Mouse (Mus musculus) forebrain, embryonic 13.5 days (tissue): ENCODE results near the gene Thrb. TPM values are rescaled to one million over a fixed set of nuclear protein-coding genes. Genes with fewer than 3 reads are reported as not detected.

Experiments
- ATAC-seq: fragments of 200-750 bp; cut with Nextera tagmentation; 2 replicates; pipeline ENCODE4 v1.8.0; 2017
- H3K27ac ChIP-seq: fragments of 300-500 bp; sonication (generic); 2 replicates; pipeline ENCODE4 v1.5.1; 2015; ENCODE audit warnings: inconsistent platforms, mild to moderate bottlenecking, moderate library complexity
- H3K27me3 ChIP-seq: fragments of 300-500 bp; sonication (generic); 2 replicates; pipeline ENCODE4 v1.6.1; 2015; ENCODE audit warnings: mild to moderate bottlenecking, inconsistent platforms
- H3K36me3 ChIP-seq: fragments of 300-500 bp; sonication (generic); 2 replicates; pipeline ENCODE4 v1.6.1; 2015; ENCODE audit warnings: mild to moderate bottlenecking, inconsistent platforms; ENCODE audit not compliant: poor library complexity, severe bottlenecking
- H3K4me1 ChIP-seq: fragments of 300-500 bp; sonication (generic); 2 replicates; pipeline ENCODE4 v1.6.1; 2015; ENCODE audit warnings: inconsistent platforms
- H3K4me2 ChIP-seq: fragments of 300-500 bp; sonication (generic); 2 replicates; pipeline ENCODE4 v1.6.1; 2015; ENCODE audit warnings: inconsistent platforms, mild to moderate bottlenecking, moderate library complexity
- H3K4me3 ChIP-seq: fragments of 300-500 bp; sonication (generic); 2 replicates; pipeline ENCODE4 v1.5.1; 2015; ENCODE audit warnings: mild to moderate bottlenecking, inconsistent platforms
- H3K9ac ChIP-seq: fragments of 300-500 bp; sonication (generic); 2 replicates; pipeline ENCODE4 v1.6.1; 2015; ENCODE audit warnings: mild to moderate bottlenecking, inconsistent platforms
- H3K9me3 ChIP-seq: fragments of 300-500 bp; sonication (generic); replicated peaks from 2 replicates; pipeline ENCODE4 v1.6.1; 2016; ENCODE audit warnings: inconsistent platforms
- WGBS: fragments of 180-500 bp; shearing (Covaris S2); methylation state at CpG from one replicate; pipeline ENCODE4 v1.1.7; 2015; 5-methylcytosine and 5-hydroxymethylcytosine counted together
- polyA plus RNA-seq: library from polyadenylated mRNA; unstranded; fragments of >200 nt; fragmentation: Nextera tagmentation; extraction: Ambion mirVana; gene quantifications from 2 replicates; pipeline ENCODE4 v1.2.1, GENCODE M21; 2015

Gene Thrb
- polyA plus RNA-seq, 1 experiment from 2014 or later, result 2.1 TPM

- WGBS, result 87% methylated on average over 2 of the region's 2 CpGs
- peaks cover under 1% of the 10 kb centered on the region; the same call in 1 of the 2 replicates for H3K4me1 ChIP-seq
Measured at GRCm38 (mm10) chr14:17743713-17744158, 83.7 kb downstream of the Thrb start.

GRCm38 (mm10) chr14:17747922-17748321 is 87.9 kb downstream of the Thrb start:
- peaks cover 7% of the 10 kb centered on the region for H3K4me1 ChIP-seq
- H3K4me3 ChIP-seq, result no peak overlapping the region
- no peaks in the 10 kb centered on the region for H3K9me3 ChIP-seq
- H3K4me2 ChIP-seq, result no peak overlapping the region
- H3K36me3 ChIP-seq, result no peaks in the 10 kb centered on the region
- H3K27ac ChIP-seq, result no peak overlapping the region
- no peak overlapping the region for H3K9ac ChIP-seq
- H3K27me3 ChIP-seq, result no peaks in the 10 kb centered on the region
- no peak for ATAC-seq
- 73% methylated on average over 3 of the region's 3 CpGs for WGBS

More at GRCm38 (mm10) chr14:17743713-17744158, 83.7 kb downstream of the Thrb start:
- no peak overlapping the region for H3K9ac ChIP-seq
- H3K36me3 ChIP-seq, result no peaks in the 10 kb centered on the region
- H3K27me3 ChIP-seq, result no peaks in the 10 kb centered on the region
- H3K9me3 ChIP-seq, result no peaks in the 10 kb centered on the region
- H3K4me2 ChIP-seq, result no peak overlapping the region
- H3K4me3 ChIP-seq, result no peak overlapping the region
- H3K27ac ChIP-seq, result no peak overlapping the region
- no peak for ATAC-seq

- ATAC-seq, result peak; percentile 82; the same call in 1 of the 2 replicates
- Histone ChIP-seq H3K4me3 (no peak overlapping the region), H3K27me3 (no peaks in the 10 kb centered on the region), H3K9ac (no peak overlapping the region), H3K36me3 (no peaks in the 10 kb centered on the region), H3K4me1 (peaks cover 7% of the 10 kb centered on the region), H3K9me3 (no peaks in the 10 kb centered on the region), H3K4me2 (no peak overlapping the region), H3K27ac (no peak overlapping the region)
Measured at GRCm38 (mm10) chr14:17748945-17749344, 88.9 kb downstream of the Thrb start.

GRCm38 (mm10) chr14:17751911-17752310 is 91.8 kb downstream of the Thrb start:
- 96% methylated on average over 1 of the region's 1 CpGs for WGBS
- Histone ChIP-seq H3K36me3 (no peaks in the 10 kb centered on the region), H3K4me3 (no peak overlapping the region), H3K4me2 (no peak overlapping the region), H3K27me3 (no peaks in the 10 kb centered on the region), H3K9ac (no peak overlapping the region), H3K27ac (no peak overlapping the region), H3K9me3 (no peaks in the 10 kb centered on the region), H3K4me1 (peaks cover 7% of the 10 kb centered on the region)
- no peak for ATAC-seq

- Histone ChIP-seq H3K9ac (no peak overlapping the region), H3K4me3 (no peak overlapping the region), H3K4me1 (peaks cover 7% of the 10 kb centered on the region), H3K36me3 (no peaks in the 10 kb centered on the region), H3K4me2 (no peak overlapping the region), H3K27me3 (no peaks in the 10 kb centered on the region), H3K27ac (no peak overlapping the region), H3K9me3 (no peaks in the 10 kb centered on the region)
- WGBS, result 84% methylated on average over 1 of the region's 1 CpGs
- no peak for ATAC-seq
Measured at GRCm38 (mm10) chr14:17753429-17753828, 93.4 kb downstream of the Thrb start.

GRCm38 (mm10) chr14:17756732-17757131 is 96.7 kb downstream of the Thrb start:
- no peaks in the 10 kb centered on the region for H3K4me1 ChIP-seq
- H3K27ac ChIP-seq, result no peak overlapping the region
- no peaks in the 10 kb centered on the region for H3K27me3 ChIP-seq
- no peak for ATAC-seq
- H3K9ac ChIP-seq, result no peak overlapping the region
- no peaks in the 10 kb centered on the region for H3K9me3 ChIP-seq
- H3K36me3 ChIP-seq, result no peaks in the 10 kb centered on the region
- no peak overlapping the region for H3K4me3 ChIP-seq
- no peak overlapping the region for H3K4me2 ChIP-seq

- H3K4me3 ChIP-seq, result no peak overlapping the region
- no peak overlapping the region for H3K9ac ChIP-seq
- no peaks in the 10 kb centered on the region for H3K4me1 ChIP-seq
- no peak for ATAC-seq
- H3K9me3 ChIP-seq, result no peaks in the 10 kb centered on the region
- WGBS, result 69% methylated on average over 2 of the region's 2 CpGs
- no peak overlapping the region for H3K27ac ChIP-seq
- no peaks in the 10 kb centered on the region for H3K27me3 ChIP-seq
- no peaks in the 10 kb centered on the region for H3K36me3 ChIP-seq
- H3K4me2 ChIP-seq, result no peak overlapping the region
Measured at GRCm38 (mm10) chr14:17767987-17768386, 107.9 kb downstream of the Thrb start.

GRCm38 (mm10) chr14:17774404-17774803 is 114.3 kb downstream of the Thrb start:
- H3K9ac ChIP-seq, result no peak overlapping the region
- ATAC-seq, result no peak
- H3K4me2 ChIP-seq, result no peak overlapping the region
- H3K9me3 ChIP-seq, result no peaks in the 10 kb centered on the region
- H3K4me3 ChIP-seq, result no peak overlapping the region
- H3K27me3 ChIP-seq, result no peaks in the 10 kb centered on the region
- no peaks in the 10 kb centered on the region for H3K36me3 ChIP-seq
- H3K27ac ChIP-seq, result no peak overlapping the region
- 82% methylated on average over 2 of the region's 2 CpGs for WGBS
- H3K4me1 ChIP-seq, result no peaks in the 10 kb centered on the region

- H3K4me2 ChIP-seq, result no peak overlapping the region
- no peaks in the 10 kb centered on the region; the same call in 1 of the 2 replicates for H3K4me1 ChIP-seq
- no peaks in the 10 kb centered on the region for H3K9me3 ChIP-seq
- H3K4me3 ChIP-seq, result no peak overlapping the region
- H3K27ac ChIP-seq, result no peak overlapping the region
- no peaks in the 10 kb centered on the region for H3K27me3 ChIP-seq
- ATAC-seq, result no peak
- 74% methylated on average over 4 of the region's 4 CpGs for WGBS
- H3K36me3 ChIP-seq, result no peaks in the 10 kb centered on the region
- no peak overlapping the region for H3K9ac ChIP-seq
Measured at GRCm38 (mm10) chr14:17781921-17782320, 121.9 kb downstream of the Thrb start.

GRCm38 (mm10) chr14:17784207-17784806 is 124.2 kb downstream of the Thrb start:
- Histone ChIP-seq H3K4me1 (no peaks in the 10 kb centered on the region; the same call in 1 of the 2 replicates), H3K27ac (no peak overlapping the region), H3K9me3 (no peaks in the 10 kb centered on the region), H3K4me3 (no peak overlapping the region), H3K4me2 (no peak overlapping the region), H3K36me3 (no peaks in the 10 kb centered on the region), H3K9ac (no peak overlapping the region), H3K27me3 (no peaks in the 10 kb centered on the region)
- WGBS, result 83% methylated on average over 5 of the region's 5 CpGs
- ATAC-seq, result no peak

GRCm38 (mm10) chr14:17785370-17785769 is 125.3 kb downstream of the Thrb start:
- Histone ChIP-seq H3K4me3 (no peak overlapping the region), H3K9ac (no peak overlapping the region), H3K4me2 (no peak overlapping the region), H3K36me3 (no peaks in the 10 kb centered on the region), H3K4me1 (no peaks in the 10 kb centered on the region; the same call in 1 of the 2 replicates), H3K9me3 (no peaks in the 10 kb centered on the region), H3K27me3 (no peaks in the 10 kb centered on the region), H3K27ac (no peak overlapping the region)
- no peak for ATAC-seq
- 54% methylated on average over 3 of the region's 3 CpGs for WGBS

GRCm38 (mm10) chr14:17786249-17786648 is 126.2 kb downstream of the Thrb start:
- Histone ChIP-seq H3K4me2 (no peak overlapping the region), H3K4me1 (no peaks in the 10 kb centered on the region; the same call in 1 of the 2 replicates), H3K27me3 (no peaks in the 10 kb centered on the region), H3K9me3 (no peaks in the 10 kb centered on the region), H3K4me3 (no peak overlapping the region), H3K27ac (no peak overlapping the region), H3K36me3 (no peaks in the 10 kb centered on the region), H3K9ac (no peak overlapping the region)
- WGBS, result 8% methylated on average over 2 of the region's 2 CpGs
- no peak for ATAC-seq
